Mouse (Mus musculus): ENCODE results near the gene Hif3a.

Hif3a gene

GRCm38 (mm10) chr7:17056081-17056581 lies 6.1 kb downstream of the Hif3a start:
- WGBS: 2% methylated on average over 42 of the region's 42 CpGs

- WGBS: 93% methylated on average over 4 of the region's 4 CpGs
Measured at GRCm38 (mm10) chr7:17055287-17055946, 6.8 kb downstream of the Hif3a start.

- WGBS: 93% methylated on average over 16 of the region's 16 CpGs
Measured at GRCm38 (mm10) chr7:17054325-17054989, 7.8 kb downstream of the Hif3a start.

- 22% methylated on average over 15 of the region's 17 CpGs for WGBS
Measured at GRCm38 (mm10) chr7:17050933-17051594, 11.2 kb downstream of the Hif3a start.

GRCm38 (mm10) chr7:17050491-17050890 lies 11.7 kb downstream of the Hif3a start:
- WGBS: 55% methylated on average over 11 of the region's 11 CpGs

- WGBS: 84% methylated on average over 10 of the region's 10 CpGs
Measured at GRCm38 (mm10) chr7:17048431-17049190, 13.6 kb downstream of the Hif3a start.

GRCm38 (mm10) chr7:17047041-17047682 lies 15.1 kb downstream of the Hif3a start:
- 78% methylated on average over 5 of the region's 5 CpGs for WGBS

- 21% methylated on average over 1 of the region's 1 CpGs for WGBS
Measured at GRCm38 (mm10) chr7:17045743-17046142, 16.5 kb downstream of the Hif3a start.

GRCm38 (mm10) chr7:17039373-17039772 lies 22.9 kb downstream of the Hif3a start:
- WGBS: 49% methylated on average over 7 of the region's 7 CpGs

- WGBS: 69% methylated on average over 9 of the region's 9 CpGs
Measured at GRCm38 (mm10) chr7:17038018-17038695, 24.1 kb downstream of the Hif3a start.

- WGBS: 40% methylated on average over 7 of the region's 7 CpGs
Measured at GRCm38 (mm10) chr7:17030239-17030638, 32.0 kb downstream of the Hif3a start.

- 48% methylated on average over 7 of the region's 7 CpGs for WGBS
Measured at GRCm38 (mm10) chr7:17028923-17029322, 33.3 kb downstream of the Hif3a start.

- under 1% methylated on average over 58 of the region's 58 CpGs for WGBS
Measured at GRCm38 (mm10) chr7:17027588-17028343, 34.5 kb downstream of the Hif3a start, which contains the start of gene Ppp5c. TSS of gene Ppp5c (minus strand) at chr7:17027924.

GRCm38 (mm10) chr7:17026710-17027587 lies 35.3 kb downstream of the Hif3a start:
- WGBS: 3% methylated on average over 24 of the region's 24 CpGs

- WGBS: 50% methylated on average over 9 of the region's 9 CpGs
Measured at GRCm38 (mm10) chr7:17025896-17026622, 36.2 kb downstream of the Hif3a start.

- WGBS: 56% methylated on average over 4 of the region's 4 CpGs
Measured at GRCm38 (mm10) chr7:17025505-17025894, 36.7 kb downstream of the Hif3a start.

GRCm38 (mm10) chr7:17024814-17025504 lies 37.3 kb downstream of the Hif3a start:
- 63% methylated on average over 10 of the region's 10 CpGs for WGBS

- WGBS: 64% methylated on average over 6 of the region's 6 CpGs
Measured at GRCm38 (mm10) chr7:17024141-17024540, 38.1 kb downstream of the Hif3a start.
